Comparison of ENCODE assay signal across 32 mouse cellular contexts in the genomic region with DNA sequence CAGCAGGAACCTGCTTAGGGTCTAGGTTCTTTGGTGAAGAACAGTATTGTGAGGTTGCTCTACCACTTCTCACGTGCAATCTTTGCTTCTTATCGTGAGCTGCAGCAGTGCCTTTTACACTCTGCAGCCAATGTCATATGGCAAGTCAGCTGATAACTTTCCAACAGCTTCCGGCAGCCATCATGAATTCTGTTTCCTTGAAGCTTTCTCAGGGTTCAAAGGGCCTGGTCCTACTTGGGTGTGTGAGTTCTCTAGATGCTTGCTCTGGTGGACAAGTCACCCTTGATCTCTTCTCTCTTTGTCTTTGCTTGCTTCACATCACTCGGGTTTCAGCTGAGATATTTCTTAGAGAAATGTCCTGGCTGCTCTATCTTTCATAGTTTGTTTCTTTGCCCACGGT.
"Had no signal": no experiment of that assay in that cellular context is flagged by ENCODE, and none has a peak within 500 bp of the region (broad histone marks: within the 10 kb centered on the region; RNA-seq: fewer than 3 reads in every experiment).

No protein-coding gene starts in this region.

- DNase-seq: heart, postnatal 10 days; heart, postnatal 14 days; heart, postnatal 36 days; heart, postnatal 4 days; kidney, adult 11 months; kidney, adult 18-20 months; kidney, adult 2 months; kidney, adult 8-10 months; kidney, adult 9 months; kidney, postnatal 10 days; kidney, postnatal 14 days; kidney, postnatal 25 days; kidney, postnatal 36 days; kidney, postnatal 4 days; layer of hippocampus, adult 9-11 months; layer of hippocampus, postnatal 36 days had no signal

- H3K4me1 ChIP-seq: heart, embryonic 10.5 days; heart, embryonic 12.5 days; heart, embryonic 13.5 days; heart, embryonic 15.5 days; intestine, embryonic 15.5 days had no signal

- H3K36me3 ChIP-seq: heart, embryonic 10.5 days; heart, embryonic 12.5 days; heart, embryonic 15.5 days; hindbrain, embryonic 10.5 days; hindbrain, embryonic 12.5 days; hindbrain, embryonic 15.5 days; intestine, embryonic 15.5 days; kidney, embryonic 15.5 days had no signal

- H3K27ac ChIP-seq: heart, embryonic 10.5 days; heart, embryonic 13.5 days; heart, embryonic 15.5 days; hindbrain, embryonic 10.5 days; hindbrain, embryonic 14.5 days; hindbrain, embryonic 15.5 days; hindbrain, postnatal 0 days; intestine, embryonic 15.5 days; kidney, embryonic 15.5 days; kidney, postnatal 0 days; layer of hippocampus, adult 2 months; left cerebral cortex, adult 2 months had no signal

- H3K9me3 ChIP-seq: heart, embryonic 10.5 days; heart, embryonic 15.5 days; hindbrain, embryonic 15.5 days; intestine, embryonic 15.5 days had no signal

- ATAC-seq: hindbrain, postnatal 0 days; inflammation-experienced regulatory T-cells, adult 6 months; intestine, embryonic 15.5 days had no signal

- H3K9ac ChIP-seq: heart, embryonic 12.5 days; heart, embryonic 13.5 days; heart, embryonic 15.5 days; hindbrain, embryonic 12.5 days; hindbrain, embryonic 14.5 days; hindbrain, embryonic 15.5 days; intestine, embryonic 15.5 days; kidney, embryonic 15.5 days had no signal

- H3K4me2 ChIP-seq: heart, embryonic 11.5 days; heart, embryonic 12.5 days; heart, embryonic 13.5 days; heart, embryonic 15.5 days; hindbrain, embryonic 12.5 days; hindbrain, embryonic 14.5 days; hindbrain, embryonic 15.5 days; intestine, embryonic 15.5 days; kidney, embryonic 15.5 days had no signal

- H3K27me3 ChIP-seq: heart, embryonic 12.5 days; heart, embryonic 13.5 days; heart, embryonic 15.5 days; hindbrain, embryonic 12.5 days; hindbrain, embryonic 15.5 days; intestine, embryonic 15.5 days; kidney, embryonic 15.5 days had no signal

- H3K4me3 ChIP-seq: heart, embryonic 10.5 days; heart, embryonic 12.5 days; heart, embryonic 13.5 days; heart, embryonic 15.5 days; hindbrain, embryonic 10.5 days; hindbrain, embryonic 12.5 days; hindbrain, embryonic 15.5 days; intestine, embryonic 15.5 days; kidney, embryonic 15.5 days; layer of hippocampus, adult 2 months; left cerebral cortex, adult 2 months had no signal
